Mouse (Mus musculus) embryonic facial prominence, embryonic 11.5 days (tissue): ENCODE results near the gene Il1f6. TPM values are rescaled to one million over a fixed set of nuclear protein-coding genes. Genes with fewer than 3 reads are reported as not detected.

ENCODE experiments used
- ATAC-seq: fragments of 200-750 bp; cut with Nextera tagmentation; replicated peaks from 2 replicates; pipeline ENCODE4 v1.8.0; 2017; ENCODE audit warnings: low read depth; ENCODE audit not compliant: insufficient number of reproducible peaks, low FRiP score, low TSS enrichment
- DNase-seq: peaks from one replicate; pipeline ENCODE4 v3.0.0-alpha.2; 2015; ENCODE audit warnings: low spot score
- H3K27ac ChIP-seq: fragments of 300-500 bp; sonication (generic); replicated peaks from 2 replicates; pipeline ENCODE4 v1.5.1; 2014; ENCODE audit warnings: mild to moderate bottlenecking, low read depth, low read length, control low read depth
- H3K27me3 ChIP-seq: fragments of 300-500 bp; sonication (generic); 2 replicates; pipeline ENCODE4 v1.6.1; 2014; ENCODE audit warnings: mild to moderate bottlenecking, low read length, moderate library complexity, mixed read lengths; ENCODE audit not compliant: control insufficient read depth, insufficient read depth
- H3K36me3 ChIP-seq: fragments of 300-500 bp; sonication (generic); replicated peaks from 2 replicates; pipeline ENCODE4 v1.6.1; 2014; ENCODE audit warnings: low read depth, mild to moderate bottlenecking, low read length, moderate library complexity, mixed read lengths; ENCODE audit not compliant: control insufficient read depth, insufficient read depth
- H3K4me1 ChIP-seq: fragments of 300-500 bp; sonication (generic); 2 replicates; pipeline ENCODE4 v1.6.1; 2014; ENCODE audit warnings: low read length, mixed read lengths; ENCODE audit not compliant: control insufficient read depth, insufficient read depth
- H3K4me2 ChIP-seq: fragments of 300-500 bp; sonication (generic); 2 replicates; pipeline ENCODE4 v1.6.1; 2014; ENCODE audit warnings: low read depth, mild to moderate bottlenecking, control low read depth, low read length, moderate library complexity
- H3K4me3 ChIP-seq: fragments of 300-500 bp; sonication (generic); 2 replicates; pipeline ENCODE4 v1.5.1; 2014; ENCODE audit warnings: low read depth, low read length, control low read depth
- H3K9ac ChIP-seq: fragments of 300-500 bp; sonication (generic); replicated peaks from 2 replicates; pipeline ENCODE4 v1.6.1; 2014; ENCODE audit warnings: mild to moderate bottlenecking, control low read depth, low read length
- H3K9me3 ChIP-seq: fragments of 300-500 bp; sonication (generic); replicated peaks from 2 replicates; pipeline ENCODE4 v1.6.1; 2016; ENCODE audit warnings: mild to moderate bottlenecking, low read length, inconsistent platforms, mixed read lengths; ENCODE audit not compliant: control insufficient read depth
- WGBS: fragments of 180-500 bp; shearing (Covaris S2); extraction: QIAGEN DNeasy Blood & Tissue Kit; methylation state at CpG from one replicate; pipeline ENCODE4 v1.1.7; 2014; 5-methylcytosine and 5-hydroxymethylcytosine counted together
- polyA plus RNA-seq: library from polyadenylated mRNA; unstranded; fragments of >200 nt; fragmentation: Nextera tagmentation; extraction: Ambion mirVana; gene quantifications from 2 replicates; pipeline ENCODE4 v1.2.1, GENCODE M21; 2014

Il1f6 gene
- polyA plus RNA-seq, 1 experiment from 2014 or later = not detected

GRCm38 (mm10) chr2:24267503-24267902, 52.3 kb downstream of the Il1f6 start:
- Histone ChIP-seq H3K27me3 (no peaks in the 10 kb centered on the region), H3K36me3 (no peaks in the 10 kb centered on the region), H3K9me3 (no peaks in the 10 kb centered on the region), H3K4me2 (no peak overlapping the region), H3K9ac (no peak overlapping the region), H3K4me3 (no peak overlapping the region), H3K4me1 (no peaks in the 10 kb centered on the region), H3K27ac (no peak overlapping the region)
- ATAC-seq (no peak), DNase-seq (no peak)
- 89% methylated on average over 1 of the region's 1 CpGs for WGBS

DNA sequence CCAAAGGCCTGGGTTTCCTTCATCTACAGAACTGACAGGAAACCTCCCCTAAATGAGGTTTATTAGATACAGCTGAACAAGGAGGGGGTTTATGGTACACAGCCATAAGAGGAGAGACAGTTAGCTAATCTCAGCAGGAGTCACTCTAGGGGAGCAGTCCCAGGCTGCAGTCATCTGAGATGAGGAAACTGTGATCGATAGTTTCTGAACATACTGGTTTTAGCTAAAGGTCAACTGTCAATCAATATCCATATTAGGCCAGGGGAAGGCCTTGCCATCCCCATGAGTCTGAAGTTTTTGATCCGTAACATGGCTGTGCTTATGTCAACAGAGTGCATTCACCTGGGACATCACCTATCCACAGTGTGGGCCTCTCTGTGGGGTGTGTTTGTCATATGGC, 58.4 kb downstream of the Il1f6 start:
- no peak for ATAC-seq

GRCm38 (mm10) chr2:24275146-24275545, 59.9 kb downstream of the Il1f6 start:
- Histone ChIP-seq H3K36me3 (no peaks in the 10 kb centered on the region), H3K4me1 (no peaks in the 10 kb centered on the region), H3K27ac (no peak overlapping the region), H3K4me2 (no peak overlapping the region), H3K4me3 (no peak overlapping the region), H3K9ac (no peak overlapping the region), H3K9me3 (no peaks in the 10 kb centered on the region), H3K27me3 (no peaks in the 10 kb centered on the region)
- ATAC-seq = no peak
- no peak for DNase-seq
- WGBS = 43% methylated on average over 1 of the region's 1 CpGs

More for the DNA sequence above, 58.4 kb downstream of the Il1f6 start:
- Histone ChIP-seq H3K4me3 (no peak overlapping the region), H3K36me3 (no peaks in the 10 kb centered on the region), H3K9ac (no peak overlapping the region), H3K27ac (no peak overlapping the region), H3K9me3 (no peaks in the 10 kb centered on the region), H3K4me2 (no peak overlapping the region), H3K27me3 (no peaks in the 10 kb centered on the region), H3K4me1 (no peaks in the 10 kb centered on the region)
- DNase-seq = no peak
- WGBS = 73% methylated on average over 2 of the region's 2 CpGs

Other genes starting within 250 kb of the Il1f6 start
- 2.1 and 2.3 TPM in 2 replicates for gene Hnmt, start 166.0 kb upstream of the Il1f6 start, polyA plus RNA-seq
- not detected in 2 replicates for gene Tbpl2, start 118.8 kb upstream of the Il1f6 start, polyA plus RNA-seq
- gene Il1f8, start 62.3 kb upstream of the Il1f6 start, polyA plus RNA-seq = not detected in 2 replicates
- gene Il1f9, start 28.9 kb upstream of the Il1f6 start, polyA plus RNA-seq = not detected in 2 replicates
- gene Il1f5, start 61.5 kb downstream of the Il1f6 start, polyA plus RNA-seq = 0.20 TPM in 1 of 2 replicates, not detected in the other
- gene Il1f10, start 75.8 kb downstream of the Il1f6 start, polyA plus RNA-seq = not detected in 2 replicates
- gene Il1rn, start 121.4 kb downstream of the Il1f6 start, polyA plus RNA-seq = not detected in 2 replicates
- 1.3 and 1.6 TPM in 2 replicates for gene Psd4, start 152.2 kb downstream of the Il1f6 start, polyA plus RNA-seq